20 mouse cellular contexts compared by ENCODE assay signal in genomic region chr10:111134412-111134957, GRCm38 (mm10). TPM values are rescaled to one million over a fixed set of nuclear protein-coding genes. Genes with fewer than 3 reads are reported as not detected.
DNase-seq lines count a peak whose midpoint lies in the region; ATAC-seq and TF ChIP-seq lines count a peak whose summit lies in the region.
"Had no signal": no experiment of that assay in that cellular context is flagged by ENCODE, and none has a peak within 500 bp of the region (broad histone marks: within the 10 kb centered on the region; RNA-seq: fewer than 3 reads in every experiment).

No protein-coding gene starts in this region.

- intact Hi-C loops in left cerebral cortex, postnatal 14 days (cut with DNase I), result no loop called here
- intact Hi-C loops in left cerebral cortex, postnatal 4 days (cut with DNase I), result loop anchor here (10.0 kb wide), 1 partner anchor 360 kb away; no protein-coding TSS in a partner anchor

- no peak for TF ChIP-seq CTCF in bone marrow, adult 2 months (IDR thresholded peaks at IDR 0.05; ENCODE audit: control insufficient read depth, insufficient read depth, low read length)

- 42% methylated on average over 9 of the region's 9 CpGs for WGBS in bone marrow, adult 2 months

- ATAC-seq in common myeloid progenitor, adult 5-6 weeks (replicated peaks; ENCODE audit: low read depth, poor library complexity, severe bottlenecking), result peak; percentile 55
- ATAC-seq in monocyte, adult 5-6 weeks (replicated peaks; ENCODE audit: insufficient number of reproducible peaks, low FRiP score, low TSS enrichment, poor library complexity, severe bottlenecking), result peak; percentile 70
- ATAC-seq: forebrain, embryonic 13.5 days; intestine, embryonic 15.5 days had no signal

- DNase-seq in left cerebral cortex, postnatal 14 days (ENCODE audit: low spot score in 2 of 2), result peak; percentile 29 to 38
- DNase-seq in left cerebral cortex, postnatal 4 days, result no peak
- no peak for DNase-seq in adrenal gland, adult 18-20 months (ENCODE audit: low spot score in 2 of 2)
- DNase-seq in kidney, postnatal 10 days, result no peak
- DNase-seq: cerebellum, adult 11-12 months; cerebellum, postnatal 25 days; gastrocnemius, adult 2 months; heart, adult 18-20 months; liver, embryonic 13.5 days; thymus, postnatal 25 days had no signal

- peak overlapping the region; percentile 68; the same call in 1 of the 2 replicates for H3K27ac ChIP-seq in bone marrow, adult 2 months (ENCODE audit: control insufficient read depth, insufficient read depth, low read depth, low read length, poor library complexity)
- H3K27ac ChIP-seq: forebrain, embryonic 13.5 days; gastrocnemius, adult 2 months; hindbrain, embryonic 13.5 days; intestine, embryonic 15.5 days; kidney, embryonic 15.5 days; layer of hippocampus, adult 2 months; limb, embryonic 10.5 days; liver, embryonic 13.5 days; midbrain, embryonic 12.5 days had no signal

- H3K4me1 ChIP-seq in bone marrow, adult 2 months (ENCODE audit: control insufficient read depth, insufficient read depth, low read length), result peaks cover 3% of the 10 kb centered on the region; the same call in 1 of the 2 replicates
- H3K4me1 ChIP-seq: hindbrain, embryonic 13.5 days; intestine, embryonic 15.5 days; limb, embryonic 10.5 days; liver, embryonic 13.5 days; midbrain, embryonic 12.5 days had no signal

- TF ChIP-seq POLR2A in bone marrow, adult 2 months (IDR thresholded peaks at IDR 0.05; ENCODE audit: borderline replicate concordance, control insufficient read depth, low read depth, low read length), result no peak

- H3K4me3 ChIP-seq in bone marrow, adult 2 months (replicated peaks; ENCODE audit: control insufficient read depth, low read depth, low read length), result peak overlapping the region; percentile 57
- H3K4me3 ChIP-seq: forebrain, embryonic 13.5 days; gastrocnemius, adult 2 months; hindbrain, embryonic 13.5 days; intestine, embryonic 15.5 days; kidney, embryonic 15.5 days; layer of hippocampus, adult 2 months; limb, embryonic 10.5 days; liver, embryonic 13.5 days; midbrain, embryonic 12.5 days had no signal

RNA-seq across cellular contexts. Expression of gene Osbpl8, which starts 30.1 kb away (rescaled TPM):
- total RNA-seq in left cerebral cortex, postnatal 14 days (2021), result 10 to 100 TPM; 75.1 to 77.7 TPM
- 10 to 100 TPM; 72.4 to 74.7 TPM for total RNA-seq in left cerebral cortex, postnatal 4 days (2021)
- polyA plus RNA-seq in bone marrow, adult 2 months (2011; ENCODE audit: insufficient read depth, insufficient read length, low replicate concordance, missing spikeins), result 15.3 and 25.0 TPM in 2 replicates
- 163 and 167 TPM in 2 replicates for total RNA-seq in common myeloid progenitor, adult 5-6 weeks (2017)
- 103 to 127 TPM (median 111 TPM) in 3 replicates for total RNA-seq in monocyte, adult 5-6 weeks (2017)
- 10 to 100 TPM; 23.2 to 23.7 TPM for total RNA-seq in adrenal gland, adult 18-20 months (2021)

Comparison
In these comparisons a context has a peak if more than half of its experiments do, and no peak if none do; other contexts are left out.
1. DNase-seq: peak in left cerebral cortex, postnatal 14 days (2 of 2); none in left cerebral cortex, postnatal 4 days (single experiment), adrenal gland, adult 18-20 months (0 of 2) and kidney, postnatal 10 days (single experiment).